8 mouse cellular contexts compared by ENCODE assay signal in genomic region chr14:14294426-14294825, GRCm38 (mm10). TPM values are rescaled to one million over a fixed set of nuclear protein-coding genes. Genes with fewer than 3 reads are reported as not detected.
DNase-seq lines count a peak whose midpoint lies in the region; ATAC-seq and TF ChIP-seq lines count a peak whose summit lies in the region.

No protein-coding gene starts in this region.

- TF ChIP-seq CTCF in CH12.LX (conservative IDR thresholded peaks at IDR 0.05 in 1 of 2, IDR thresholded peaks at IDR 0.05 in 1 of 2; ENCODE audit: low read depth in 2 of 2, low read length in 2 of 2): peak in 1 of 2 experiments; percentile 58; a peak in 2 of 4 replicates

- H3K4me2 ChIP-seq in CH12.LX (ENCODE audit: insufficient read depth, low read depth, poor library complexity, severe bottlenecking): peak overlapping the region; percentile 97
- peak overlapping the region; percentile 37 for H3K4me2 ChIP-seq in heart, embryonic 14.5 days (ENCODE audit: low read length)
- no peak overlapping the region for H3K4me2 ChIP-seq in liver, embryonic 16.5 days (ENCODE audit: low read depth, low read length)

- H3K9ac ChIP-seq in CH12.LX (ENCODE audit: insufficient read depth, low read depth): peak overlapping the region; percentile 46
- H3K9ac ChIP-seq in heart, embryonic 14.5 days (ENCODE audit: low read length): no peak overlapping the region
- no peak overlapping the region for H3K9ac ChIP-seq in liver, embryonic 16.5 days (ENCODE audit: low read depth, low read length)

- peak; percentile 8 for TF ChIP-seq RAD21 in CH12.LX (IDR thresholded peaks at IDR 0.05; ENCODE audit: low read depth, low read length)

- no peaks in the 10 kb centered on the region for H3K27me3 ChIP-seq in CH12.LX (replicated peaks)
- no peaks in the 10 kb centered on the region for H3K27me3 ChIP-seq in heart, embryonic 14.5 days (ENCODE audit: control insufficient read depth, insufficient read depth, low read length)
- no peaks in the 10 kb centered on the region for H3K27me3 ChIP-seq in liver, embryonic 16.5 days (ENCODE audit: control insufficient read depth, insufficient read depth, low read depth, low read length)
- H3K27me3 ChIP-seq in splenic B cell, adult 2 months (ENCODE audit: control insufficient read depth, insufficient read depth, low read length, poor library complexity, severe bottlenecking): no peaks in the 10 kb centered on the region

- peak overlapping the region; percentile 45 to 50 (median 48) for H3K4me3 ChIP-seq in CH12.LX (replicated peaks in 1 of 3; ENCODE audit: low read depth in 2 of 3, low read length in 2 of 3, poor library complexity in 1 of 3)
- H3K4me3 ChIP-seq in heart, embryonic 14.5 days (ENCODE audit: control insufficient read depth in 1 of 2, insufficient read depth in 1 of 2, low read depth in 1 of 2, low read length in 2 of 2): peak overlapping the region in 1 of 2 experiments; percentile 9; a peak in 1 of 4 replicates
- H3K4me3 ChIP-seq in liver, embryonic 16.5 days (ENCODE audit: low read depth, low read length): 0 out of 2 replicates have a peak overlapping the region, but pooled peaks have one; percentile 22

- H3K9me3 ChIP-seq in CH12.LX (replicated peaks; ENCODE audit: low read length): no peaks in the 10 kb centered on the region
- H3K9me3 ChIP-seq in heart, embryonic 14.5 days (ENCODE audit: control insufficient read depth, low read length): no peaks in the 10 kb centered on the region
- no peaks in the 10 kb centered on the region; the same call in 1 of the 2 replicates for H3K9me3 ChIP-seq in liver, embryonic 16.5 days (replicated peaks; ENCODE audit: control insufficient read depth, low read length)

- H3K36me3 ChIP-seq in CH12.LX (replicated peaks in 1 of 2; ENCODE audit: control insufficient read depth in 1 of 2, insufficient read depth in 1 of 2, low read length in 1 of 2): no peaks in the 10 kb centered on the region
- no peaks in the 10 kb centered on the region for H3K36me3 ChIP-seq in heart, embryonic 14.5 days (ENCODE audit: control insufficient read depth, insufficient read depth, low read length)
- H3K36me3 ChIP-seq in liver, embryonic 16.5 days (ENCODE audit: control insufficient read depth, insufficient read depth): no peaks in the 10 kb centered on the region
- H3K36me3 ChIP-seq in splenic B cell, adult 2 months (ENCODE audit: control insufficient read depth, insufficient read depth, low read length, poor library complexity, severe bottlenecking): no peaks in the 10 kb centered on the region

- peaks cover 0 to 7% of the 10 kb centered on the region in 2 experiments; a peak in 1 of 4 replicates for H3K4me1 ChIP-seq in CH12.LX (ENCODE audit: control insufficient read depth in 1 of 2, insufficient read depth in 2 of 2)
- H3K4me1 ChIP-seq in heart, embryonic 14.5 days (ENCODE audit: control insufficient read depth in 2 of 2, insufficient read depth in 2 of 2, low read length in 2 of 2): no peaks in the 10 kb centered on the region
- no peaks in the 10 kb centered on the region for H3K4me1 ChIP-seq in liver, embryonic 16.5 days (ENCODE audit: control insufficient read depth, low read depth, low read length)

- WGBS in heart, embryonic 14.5 days: 42% methylated on average over 7 of the region's 7 CpGs
- WGBS in liver, embryonic 16.5 days (ENCODE audit: insufficient replicate concordance): 44% methylated on average over 7 of the region's 7 CpGs

- no peaks in the 10 kb centered on the region for H3K79me2 ChIP-seq in CH12.LX (replicated peaks; ENCODE audit: control insufficient read depth, extremely low read depth, insufficient read depth, poor library complexity, severe bottlenecking)

- DNase-seq in 3T3-L1 (ENCODE audit: low read depth, low spot score) (peak; percentile 54), CH12.LX (ENCODE audit: extremely low read depth) (peak; percentile 61)
- peak; percentile 0 for DNase-seq in c-Kit-positive CD71-negative TER-119-negative erythroid progenitor cells, embryonic 14.5 days (ENCODE audit: low read depth)
- peak; percentile 59 for DNase-seq in splenic B cell, adult 2 months (ENCODE audit: low read depth, low spot score)
- DNase-seq in left cerebral cortex, postnatal 14 days (ENCODE audit: low spot score in 2 of 2): no peak

- intact Hi-C loops in left cerebral cortex, postnatal 14 days (cut with DNase I): no loop called here

- no peak for ATAC-seq in heart, embryonic 14.5 days (ENCODE audit: insufficient number of reproducible peaks, insufficient read depth, low FRiP score, low read depth)
- peak; percentile 63 for ATAC-seq in liver, embryonic 16.5 days (ENCODE audit: low read depth)
- no peak for ATAC-seq in erythroid progenitor cell, adult 5-6 weeks (replicated peaks; ENCODE audit: low FRiP score, poor library complexity, severe bottlenecking)

- in situ Hi-C loops in CH12.LX (cut with MboI; ENCODE audit: low pct_ligation_motif_present, low pct_unique_long_range_greater_than_20kb, low sequenced_read_pairs): no loop called here

- no peak for TF ChIP-seq EP300 in CH12.LX (IDR thresholded peaks at IDR 0.05; ENCODE audit: low read length)

- TF ChIP-seq POLR2A in CH12.LX (IDR thresholded peaks at IDR 0.05; ENCODE audit: low read depth, low read length): no peak

- no peak overlapping the region for H3K27ac ChIP-seq in CH12.LX (ENCODE audit: insufficient read depth, low read depth)
- H3K27ac ChIP-seq in heart, embryonic 14.5 days (replicated peaks in 1 of 2; ENCODE audit: control insufficient read depth in 1 of 2, insufficient read depth in 1 of 2, low read depth in 2 of 2, low read length in 2 of 2): no peak overlapping the region
- no peak overlapping the region for H3K27ac ChIP-seq in liver, embryonic 16.5 days (ENCODE audit: low read length)

- dilution Hi-C loops in CH12.LX (cut with MboI; ENCODE audit: extremely low pct_ligation_motif_present, extremely low pct_unique_long_range_greater_than_20kb, low sequenced_read_pairs): no loop called here

TF ChIP-seq in CH12.LX, 34 proteins besides CTCF, POLR2A, EP300 and RAD21:
- TF ChIP-seq CHD2 (IDR thresholded peaks at IDR 0.05; ENCODE audit: low read length) (no peak), IRF4 (IDR thresholded peaks at IDR 0.05; ENCODE audit: low read depth, low read length) (0 out of 2 replicates have a peak, but pooled peaks have one; percentile 7), ZMIZ1 (IDR thresholded peaks at IDR 0.05; ENCODE audit: low read depth, low read length) (no peak), UBTF (IDR thresholded peaks at IDR 0.05; ENCODE audit: low read depth, low read length) (no peak), SMC3 (IDR thresholded peaks at IDR 0.05; ENCODE audit: low read depth, low read length) (peak; percentile 37)

RNA-seq across cellular contexts. Expression of gene Olfr31, which starts 28.2 kb away (rescaled TPM):
- total RNA-seq in CH12.LX (2012; rRNA removed) (not detected in 2 replicates), CH12.LX (2014; rRNA removed) (not detected in 2 replicates)
- 0.09 TPM in 1 of 2 replicates, not detected in the other for polyA plus RNA-seq in CH12.LX (2012; ENCODE audit: insufficient read length, low read depth)
- polyA plus RNA-seq in heart, embryonic 14.5 days (2014; fragmentation: Nextera tagmentation; extraction: Ambion mirVana): not detected in 2 replicates
- not detected in 2 replicates for polyA plus RNA-seq in liver, embryonic 16.5 days (2015; fragmentation: Nextera tagmentation; extraction: Ambion mirVana)
- not detected for total RNA-seq in left cerebral cortex, postnatal 14 days (2021)
- not detected in 2 replicates for total RNA-seq in erythroid progenitor cell, adult 5-6 weeks (2015; ENCODE audit: low replicate concordance)
- not detected in 2 replicates for total RNA-seq in erythroid progenitor cell, adult 5-6 weeks (2017; ENCODE audit: low replicate concordance)

RNA-seq across cellular contexts. Expression of gene Il3ra, which starts 51.6 kb away (rescaled TPM):
- total RNA-seq in CH12.LX (2012; rRNA removed): 0.64 and 0.76 TPM in 2 replicates
- 0.89 and 1.3 TPM in 2 replicates for total RNA-seq in CH12.LX (2014; rRNA removed)
- polyA plus RNA-seq in CH12.LX (2012; ENCODE audit: insufficient read length, low read depth): 2.6 and 4.8 TPM in 2 replicates
- polyA plus RNA-seq in heart, embryonic 14.5 days (2014; fragmentation: Nextera tagmentation; extraction: Ambion mirVana): 2.7 and 2.9 TPM in 2 replicates
- 2.6 and 4.1 TPM in 2 replicates for polyA plus RNA-seq in liver, embryonic 16.5 days (2015; fragmentation: Nextera tagmentation; extraction: Ambion mirVana)
- total RNA-seq in left cerebral cortex, postnatal 14 days (2021): 1 to 10 TPM; 3.6 to 3.7 TPM
- 2.5 and 4.3 TPM in 2 replicates for total RNA-seq in erythroid progenitor cell, adult 5-6 weeks (2015; ENCODE audit: low replicate concordance)
- total RNA-seq in erythroid progenitor cell, adult 5-6 weeks (2017; ENCODE audit: low replicate concordance): 4.8 and 5.8 TPM in 2 replicates

Comparison
In these comparisons a context has a peak if more than half of its experiments do, and no peak if none do; other contexts are left out.
1. DNase-seq: peak in 3T3-L1 (single experiment), CH12.LX (single experiment), c-Kit-positive CD71-negative TER-119-negative erythroid progenitor cells, embryonic 14.5 days (single experiment) and splenic B cell, adult 2 months (single experiment); none in left cerebral cortex, postnatal 14 days (0 of 2).